In genomic region chr13:17335885-17336540, GRCm38 (mm10) we compare ENCODE assay signal across 23 mouse cellular contexts.
DNase-seq lines count a peak whose midpoint lies in the region; ATAC-seq and TF ChIP-seq lines count a peak whose summit lies in the region.
"Had no signal": no experiment of that assay in that cellular context is flagged by ENCODE, and none has a peak within 500 bp of the region (broad histone marks: within the 10 kb centered on the region; RNA-seq: fewer than 3 reads in every experiment).

No protein-coding gene starts in this region.

- no peaks in the 10 kb centered on the region for H3K27me3 ChIP-seq in liver, adult 2 months (ENCODE audit: control insufficient read depth, insufficient read depth, low read length)
- H3K27me3 ChIP-seq: embryonic facial prominence, embryonic 12.5 days; forebrain, embryonic 13.5 days; limb, embryonic 12.5 days; liver, embryonic 13.5 days; lung, embryonic 15.5 days; megakaryocyte, embryonic 14.5 days; neural tube, embryonic 12.5 days had no signal

- no peaks in the 10 kb centered on the region for H3K4me1 ChIP-seq in liver, adult 2 months (ENCODE audit: control insufficient read depth, insufficient read depth, low read length)
- H3K4me1 ChIP-seq: embryonic facial prominence, embryonic 12.5 days; forebrain, embryonic 13.5 days; hindbrain, embryonic 10.5 days; limb, embryonic 12.5 days; liver, embryonic 13.5 days; lung, embryonic 15.5 days; neural tube, embryonic 12.5 days had no signal

- no peak overlapping the region for H3K27ac ChIP-seq in liver, adult 2 months (replicated peaks; ENCODE audit: insufficient read depth, low read depth, low read length)
- H3K27ac ChIP-seq: embryonic facial prominence, embryonic 12.5 days; forebrain, embryonic 13.5 days; gastrocnemius, adult 2 months; hindbrain, embryonic 10.5 days; limb, embryonic 12.5 days; liver, embryonic 13.5 days; lung, embryonic 15.5 days; neural tube, embryonic 12.5 days had no signal

- H3K4me3 ChIP-seq in liver, adult 2 months (ENCODE audit: insufficient read depth, low read depth, low read length) = no peak overlapping the region
- H3K4me3 ChIP-seq: embryonic facial prominence, embryonic 12.5 days; forebrain, embryonic 13.5 days; gastrocnemius, adult 2 months; hindbrain, embryonic 10.5 days; limb, embryonic 12.5 days; liver, embryonic 13.5 days; lung, embryonic 15.5 days; megakaryocyte, embryonic 14.5 days; neural tube, embryonic 12.5 days had no signal

- no peak for TF ChIP-seq POLR2A in liver, adult 2 months (IDR thresholded peaks at IDR 0.05; ENCODE audit: extremely low read depth, insufficient read depth, low read length)

- H3K79me2 ChIP-seq in liver, adult 2 months (ENCODE audit: control insufficient read depth, insufficient read depth, low read length) = no peaks in the 10 kb centered on the region

- no peaks in the 10 kb centered on the region for H3K36me3 ChIP-seq in liver, adult 2 months (ENCODE audit: control insufficient read depth, insufficient read depth, low read length)
- H3K36me3 ChIP-seq: embryonic facial prominence, embryonic 12.5 days; hindbrain, embryonic 10.5 days; limb, embryonic 12.5 days; liver, embryonic 13.5 days; lung, embryonic 15.5 days; neural tube, embryonic 12.5 days had no signal

- ATAC-seq in hematopoietic stem cell, adult 5-6 weeks (replicated peaks in 1 of 2; ENCODE audit: insufficient read depth in 1 of 2, low FRiP score in 2 of 2, low TSS enrichment in 1 of 2, low read depth in 1 of 2, poor library complexity in 2 of 2, severe bottlenecking in 2 of 2) = peak; percentile 68 to 87
- no peak for ATAC-seq in frontal cortex, adult (ENCODE audit: low TSS enrichment)
- ATAC-seq: forebrain, embryonic 13.5 days; intestine, postnatal 0 days had no signal

- 51% methylated on average over 4 of the region's 4 CpGs for WGBS in liver, adult 2 months

- no peak overlapping the region for H3K9ac ChIP-seq in liver, adult 2 months (ENCODE audit: low read depth, low read length)
- H3K9ac ChIP-seq: embryonic facial prominence, embryonic 12.5 days; forebrain, embryonic 13.5 days; limb, embryonic 12.5 days; liver, embryonic 13.5 days; lung, embryonic 15.5 days; neural tube, embryonic 12.5 days had no signal

- TF ChIP-seq CTCF in liver, adult 2 months (IDR thresholded peaks at IDR 0.05; ENCODE audit: low read depth, low read length) = no peak

- DNase-seq in liver, adult 2 months (ENCODE audit: extremely low read depth, low read depth, low spot score) = peak; percentile 56
- no peak for DNase-seq in liver
- DNase-seq in 416B (ENCODE audit: low read depth) = peak; percentile 18
- DNase-seq in adipocyte (ENCODE audit: low spot score) = peak; percentile 53
- no peak for DNase-seq in spleen, postnatal 36 days (ENCODE audit: low spot score in 2 of 2)
- no peak for DNase-seq in gastrocnemius, postnatal 25 days
- DNase-seq: adrenal gland, adult 8-10 months; cerebellum, adult 8-10 months; gastrocnemius, adult 2 months; kidney, postnatal 36 days; liver, embryonic 13.5 days; midbrain, embryonic 14.5 days; thymus, postnatal 4 days had no signal

Comparison
In these comparisons a context has a peak if more than half of its experiments do, and no peak if none do; other contexts are left out.
1. DNase-seq: peak in liver, adult 2 months (single experiment), 416B (single experiment) and adipocyte (single experiment); none in liver (single experiment), spleen, postnatal 36 days (0 of 2) and gastrocnemius, postnatal 25 days (single experiment).